Mouse (Mus musculus) NIH3T3 (cell line): ENCODE measurements around the gene Wrap53.
A peak's percentile ranks its signal among the peaks of the same experiment; 100 is the strongest.
"Not testable (repeated sequence)": the region's sequence is repeated elsewhere in the genome, so short reads cannot be mapped to it uniquely, and the experiment has no call there.

Experiments
- DNase-seq: peaks from one replicate; pipeline ENCODE4 v3.0.0-alpha.2; 2012; ENCODE audit warnings: low read depth

Wrap53 gene

GRCm38 (mm10) chr11:69563373-69563772, 16.7 kb downstream of the Wrap53 start:
- no peak for DNase-seq

- peak; percentile 11 for DNase-seq
Measured at GRCm38 (mm10) chr11:69560896-69561854, 18.9 kb downstream of the Wrap53 start.

GRCm38 (mm10) chr11:69559851-69560765, 19.9 kb downstream of the Wrap53 start, which contains the start of gene Efnb3:
TSS of gene Efnb3 (minus strand) at chr11:69560205.
- no peak for DNase-seq

- no peak for DNase-seq
Measured at GRCm38 (mm10) chr11:69559183-69559582, 20.9 kb downstream of the Wrap53 start.

GRCm38 (mm10) chr11:69558756-69559155, 21.3 kb downstream of the Wrap53 start:
- DNase-seq, result no peak

- DNase-seq, result no peak
Measured at GRCm38 (mm10) chr11:69557381-69557958, 22.6 kb downstream of the Wrap53 start.

GRCm38 (mm10) chr11:69554539-69555140, 25.4 kb downstream of the Wrap53 start:
- no peak for DNase-seq

GRCm38 (mm10) chr11:69553341-69553721, 26.7 kb downstream of the Wrap53 start:
- no peak for DNase-seq

GRCm38 (mm10) chr11:69552622-69553340, 27.3 kb downstream of the Wrap53 start:
- no peak for DNase-seq

- DNase-seq, result no peak
Measured at GRCm38 (mm10) chr11:69551310-69551709, 28.7 kb downstream of the Wrap53 start.

- DNase-seq, result no peak
Measured at GRCm38 (mm10) chr11:69549060-69549656, 30.9 kb downstream of the Wrap53 start, which contains the start of gene Dnah2. TSS of gene Dnah2 (minus strand) at chr11:69549110.

GRCm38 (mm10) chr11:69547071-69547470, 33.0 kb downstream of the Wrap53 start:
- peak; percentile 51 for DNase-seq

GRCm38 (mm10) chr11:69546423-69547053, 33.5 kb downstream of the Wrap53 start:
- DNase-seq, result peak; percentile 84

GRCm38 (mm10) chr11:69545957-69546356, 34.1 kb downstream of the Wrap53 start:
- peak; percentile 36 for DNase-seq

GRCm38 (mm10) chr11:69543598-69543997, 36.5 kb downstream of the Wrap53 start:
- DNase-seq, result no peak

- not testable (repeated sequence) for DNase-seq
Measured at GRCm38 (mm10) chr11:69541741-69542140, 38.3 kb downstream of the Wrap53 start.

GRCm38 (mm10) chr11:69540700-69541099, 39.4 kb downstream of the Wrap53 start:
- DNase-seq, result no peak

GRCm38 (mm10) chr11:69534990-69535389, 45.1 kb downstream of the Wrap53 start:
- DNase-seq, result no peak

GRCm38 (mm10) chr11:69532480-69533150, 47.4 kb downstream of the Wrap53 start:
- DNase-seq, result no peak
